Mouse (Mus musculus) liver, embryonic 14.5 days (tissue): ENCODE data around the gene Hs3st3b1. TPM values are rescaled to one million over a fixed set of nuclear protein-coding genes. Genes with fewer than 3 reads are reported as not detected.

Experiments used
- ATAC-seq: fragments of 200-750 bp; cut with Nextera tagmentation; 2 replicates; pipeline ENCODE4 v1.8.0; 2017; ENCODE audit warnings: moderate number of reproducible peaks, mild to moderate bottlenecking, moderate library complexity; ENCODE audit not compliant: insufficient read depth
- DNase-seq, 3 experiments: peaks; one replicate each; pipeline ENCODE4 v3.0.0-alpha.2; 2012 to 2013; ENCODE audit warnings: low read depth in 3 of 3, low spot score in 3 of 3
- H3K27ac ChIP-seq: fragments of 300-500 bp; sonication (generic); 2 replicates; pipeline ENCODE4 v1.5.1; 2014; ENCODE audit warnings: moderate library complexity, mild to moderate bottlenecking, control low read depth, inconsistent platforms
- H3K27me3 ChIP-seq: fragments of 300-500 bp; sonication (generic); 2 replicates; pipeline ENCODE4 v1.6.1; 2014; ENCODE audit warnings: mild to moderate bottlenecking, low read length, moderate library complexity; ENCODE audit not compliant: control insufficient read depth, insufficient read depth
- H3K36me3 ChIP-seq: fragments of 300-500 bp; sonication (generic); replicated peaks from 2 replicates; pipeline ENCODE4 v1.6.1; 2014; ENCODE audit warnings: low read depth; ENCODE audit not compliant: control insufficient read depth, insufficient read depth
- H3K4me1 ChIP-seq, 2 experiments: fragments of 200-500 bp in 1 of 2; fragments of 300-500 bp in 1 of 2; sonication (generic) in 1 of 2; replicated peaks; 2 replicates each; pipeline ENCODE4 v1.6.1; 2012 to 2014; ENCODE audit warnings: antibody characterized with exemption in 1 of 2, inconsistent platforms in 1 of 2, low read length in 1 of 2; ENCODE audit not compliant: control insufficient read depth in 2 of 2, insufficient read depth in 2 of 2
- H3K4me2 ChIP-seq: fragments of 300-500 bp; sonication (generic); 2 replicates; pipeline ENCODE4 v1.6.1; 2014; ENCODE audit warnings: low read depth, mild to moderate bottlenecking, control low read depth, moderate library complexity
- H3K4me3 ChIP-seq, 2 experiments: fragments of 200-500 bp in 1 of 2; fragments of 300-500 bp in 1 of 2; sonication (generic) in 1 of 2; 2 replicates each; pipeline ENCODE4 v1.5.1; 2012 to 2014; ENCODE audit warnings: low read depth in 2 of 2, low read length in 2 of 2, mild to moderate bottlenecking in 2 of 2, control low read depth in 1 of 2, inconsistent platforms in 1 of 2, moderate library complexity in 1 of 2; ENCODE audit not compliant: insufficient read depth in 1 of 2
- H3K9ac ChIP-seq: fragments of 300-500 bp; sonication (generic); replicated peaks from 2 replicates; pipeline ENCODE4 v1.6.1; 2014; ENCODE audit warnings: mild to moderate bottlenecking, control low read depth, moderate library complexity
- H3K9me3 ChIP-seq: fragments of 300-500 bp; sonication (generic); 2 replicates; pipeline ENCODE4 v1.6.1; 2016; ENCODE audit warnings: low read length, mixed read lengths; ENCODE audit not compliant: control insufficient read depth
- CTCF ChIP-seq: IDR thresholded peaks from 2 replicates; pipeline ENCODE4 v1.5.1; 2016; ENCODE audit warnings: antibody characterized with exemption, low read depth, control low read depth
- EP300 ChIP-seq: IDR thresholded peaks from 2 replicates; pipeline ENCODE4 v1.6.1; 2016; ENCODE audit warnings: antibody characterized with exemption, low read depth
- WGBS: fragments of 180-500 bp; shearing (Covaris S2); extraction: QIAGEN DNeasy Blood & Tissue Kit; methylation state at CpG from one replicate; pipeline ENCODE4 v1.1.7; 2014; ENCODE audit not compliant: insufficient replicate concordance; 5-methylcytosine and 5-hydroxymethylcytosine counted together
- polyA plus RNA-seq, 2 experiments: library from polyadenylated mRNA; depleted of rRNA in 1 of 2; stranded (reverse) in 1 of 2; unstranded in 1 of 2; fragments of >200 nt; fragmentation: Nextera tagmentation in 1 of 2; extraction: Ambion mirVana in 1 of 2; gene quantifications; 2 replicates each; pipeline versions ENCODE4 v1.2.1 to v1.2.3; 2012 to 2014

The Hs3st3b1 gene
- polyA plus RNA-seq, 2 experiments = 8.0 to 10.4 TPM

- TF ChIP-seq CTCF (no peak), EP300 (no peak)
- 0 out of 4 replicates have a peak, but pooled peaks cover 0 to under 1% of the 10 kb centered on the region in 2 experiments for H3K4me1 ChIP-seq
- no peak overlapping the region for H3K4me3 ChIP-seq
- H3K27ac ChIP-seq = no peak overlapping the region
- DNase-seq (no peak), ATAC-seq (no peak)
- no peak overlapping the region for H3K9ac ChIP-seq
- 46% methylated on average over 6 of the region's 6 CpGs for WGBS
- H3K9me3 ChIP-seq = no peaks in the 10 kb centered on the region
- H3K27me3 ChIP-seq = no peaks in the 10 kb centered on the region
- no peaks in the 10 kb centered on the region for H3K36me3 ChIP-seq
- H3K4me2 ChIP-seq = no peak overlapping the region
Observed at GRCm38 (mm10) chr11:63845379-63845778, 76.7 kb downstream of the Hs3st3b1 start.

DNA sequence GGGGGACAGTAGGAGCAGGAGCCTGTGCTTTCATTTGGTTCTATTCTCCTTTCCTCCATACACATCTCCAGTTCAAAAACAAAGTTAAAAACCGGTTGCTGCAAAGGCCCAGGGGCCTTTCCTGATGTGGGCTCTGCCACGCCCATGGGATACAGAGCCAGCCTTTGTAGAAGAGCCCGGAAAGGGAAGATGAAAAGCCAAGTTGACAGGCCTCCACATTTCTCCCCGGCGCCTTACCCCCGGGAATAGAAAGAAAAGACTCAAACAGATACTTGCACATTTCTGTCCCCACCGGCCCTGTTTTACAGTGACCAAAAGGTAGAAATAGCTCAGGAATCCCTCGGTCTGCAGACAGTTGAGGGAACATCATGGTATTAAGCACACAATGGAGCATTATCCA lies 77.4 kb downstream of the Hs3st3b1 start:
- H3K4me3 ChIP-seq = no peak overlapping the region
- TF ChIP-seq CTCF (no peak), EP300 (no peak)
- no peaks in the 10 kb centered on the region for H3K36me3 ChIP-seq

GRCm38 (mm10) chr11:63837526-63837925 lies 84.6 kb downstream of the Hs3st3b1 start:
- Histone ChIP-seq H3K36me3 (no peaks in the 10 kb centered on the region), H3K4me3 (no peak overlapping the region), H3K27me3 (no peaks in the 10 kb centered on the region), H3K9ac (no peak overlapping the region), H3K4me2 (no peak overlapping the region), H3K9me3 (no peaks in the 10 kb centered on the region), H3K27ac (no peak overlapping the region), H3K4me1 (peaks cover 0 to 2% of the 10 kb centered on the region in 2 experiments; a peak in 1 of 4 replicates)
- TF ChIP-seq EP300 (no peak), CTCF (no peak)
- ATAC-seq (no peak), DNase-seq (no peak)
- 63% methylated on average over 13 of the region's 13 CpGs for WGBS

More for the DNA sequence above, 77.4 kb downstream of the Hs3st3b1 start:
- Histone ChIP-seq H3K9ac (no peak overlapping the region), H3K27ac (no peak overlapping the region), H3K27me3 (no peaks in the 10 kb centered on the region), H3K4me2 (no peak overlapping the region), H3K4me1 (no peaks in the 10 kb centered on the region), H3K9me3 (no peaks in the 10 kb centered on the region)
- WGBS = 54% methylated on average over 8 of the region's 8 CpGs
- DNase-seq (no peak), ATAC-seq (no peak)

Other genes with a start within 250 kb of the Hs3st3b1 start
- gene Cox10, start 157.2 kb upstream of the Hs3st3b1 start, polyA plus RNA-seq (2012; rRNA removed) = 4.3 and 4.9 TPM in 2 replicates
- gene Cox10, start 157.2 kb upstream of the Hs3st3b1 start, polyA plus RNA-seq (2014; fragmentation: Nextera tagmentation; extraction: Ambion mirVana) = 9.2 and 11.0 TPM in 2 replicates